Mouse (Mus musculus) CH12.LX (cell line): ENCODE results near the gene St7.

Experiments
- BHLHE40 ChIP-seq: IDR thresholded peaks from 2 replicates; pipeline ENCODE4 v1.6.1; 2011; ENCODE audit warnings: mild to moderate bottlenecking, low read depth, low read length, improper control_type of control experiment
- CHD1 ChIP-seq: IDR thresholded peaks from 2 replicates; pipeline ENCODE4 v1.6.1; 2012; ENCODE audit warnings: low read depth, low read length, improper control_type of control experiment, inconsistent platforms
- CTCF ChIP-seq, 2 experiments: IDR thresholded peaks in 1 of 2; conservative IDR thresholded peaks in 1 of 2; 2 replicates each; pipeline ENCODE4 v1.5.1; 2011 to 2012; ENCODE audit warnings: low read depth in 2 of 2, low read length in 2 of 2, improper control_type of control experiment in 1 of 2, inconsistent platforms in 1 of 2, mild to moderate bottlenecking in 1 of 2, moderate library complexity in 1 of 2
- EP300 ChIP-seq: IDR thresholded peaks from 2 replicates; pipeline ENCODE4 v1.6.1; 2011; ENCODE audit warnings: low read length, improper control_type of control experiment
- MYC ChIP-seq: IDR thresholded peaks from 2 replicates; pipeline ENCODE4 v1.6.1; 2011; ENCODE audit warnings: low read depth, mild to moderate bottlenecking, improper control_type of control experiment, low read length
- NRF1 ChIP-seq: IDR thresholded peaks from 2 replicates; pipeline ENCODE4 v1.6.1; 2014; ENCODE audit warnings: low read depth, mild to moderate bottlenecking, inconsistent platforms, low read length, improper control_type of control experiment, moderate library complexity

GRCm38 (mm10) chr6:17730122-17730521, 37.4 kb downstream of the St7 start:
- TF ChIP-seq EP300 (no peak), MYC (no peak), CHD1 (no peak), CTCF (conservative IDR thresholded peaks at IDR 0.05 in 1 of 2, IDR thresholded peaks at IDR 0.05 in 1 of 2; ENCODE audit: low read depth in 2 of 2, low read length in 2 of 2) (no peak), BHLHE40 (no peak), NRF1 (no peak)
